9 mouse cellular contexts compared by ENCODE assay signal in the genomic region with DNA sequence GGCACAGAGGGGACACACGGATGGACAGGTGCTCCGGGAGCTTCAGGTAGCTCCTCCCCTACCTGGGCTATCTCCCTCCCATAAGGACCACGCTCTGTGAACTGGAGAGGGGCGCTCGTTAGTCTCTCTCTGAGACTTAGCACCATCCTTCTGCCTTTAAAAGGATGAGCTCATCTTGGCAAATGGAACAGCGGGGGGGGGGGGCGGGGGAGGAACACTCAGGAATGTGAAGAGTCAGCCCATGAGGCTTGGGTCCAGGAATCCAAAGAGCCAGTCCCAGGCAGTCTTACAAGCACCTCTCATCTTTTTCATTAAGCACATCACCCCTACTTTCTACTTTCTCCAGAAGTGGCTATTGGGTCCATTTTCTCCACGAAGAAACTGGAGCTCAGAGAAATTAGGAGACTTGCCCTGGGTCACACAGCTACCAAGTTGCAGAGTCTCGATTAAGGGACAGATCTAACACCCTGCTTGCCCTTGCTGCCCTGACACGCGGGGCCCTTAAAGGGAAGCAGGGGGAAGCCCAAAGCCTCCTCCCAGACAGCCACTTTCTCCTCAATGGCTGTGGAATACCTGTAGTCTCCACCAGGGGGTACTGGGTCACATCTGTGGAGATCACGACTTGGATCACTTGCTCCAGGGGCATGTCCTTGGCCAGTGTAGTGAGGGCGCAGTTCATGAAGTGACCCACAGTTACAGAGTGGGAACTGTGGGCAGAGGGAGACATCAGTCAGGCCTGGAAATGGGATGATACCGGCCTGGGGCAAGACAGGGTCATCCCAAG. TPM values are rescaled to one million over a fixed set of nuclear protein-coding genes. Genes with fewer than 3 reads are reported as not detected.
DNase-seq lines count a peak whose midpoint lies in the region; ATAC-seq and TF ChIP-seq lines count a peak whose summit lies in the region.
"Had no signal": no experiment of that assay in that cellular context is flagged by ENCODE, and none has a peak within 500 bp of the region (broad histone marks: within the 10 kb centered on the region; RNA-seq: fewer than 3 reads in every experiment).

No protein-coding gene starts in this region.

- H3K4me1 ChIP-seq in E14TG2a.4 (replicated peaks; ENCODE audit: low read depth, low read length): peaks cover 37% of the 10 kb centered on the region
- peaks cover 17% of the 10 kb centered on the region for H3K4me1 ChIP-seq in heart, embryonic 16.5 days (ENCODE audit: control insufficient read depth, insufficient read depth, low read length)
- H3K4me1 ChIP-seq in forebrain, embryonic 16.5 days (replicated peaks; ENCODE audit: control insufficient read depth, insufficient read depth, low read length): 0 out of 2 replicates have a peak, but pooled peaks cover 2% of the 10 kb centered on the region

- 27% methylated on average over 13 of the region's 14 CpGs for WGBS in heart, embryonic 16.5 days
- 44% methylated on average over 12 of the region's 14 CpGs for WGBS in forebrain, embryonic 16.5 days

- H3K9ac ChIP-seq in heart, embryonic 16.5 days (ENCODE audit: low read length): peak overlapping the region; percentile 34; the same call in 1 of the 2 replicates
- H3K9ac ChIP-seq in forebrain, embryonic 16.5 days (replicated peaks; ENCODE audit: low read depth, low read length): no peak overlapping the region

- no peak overlapping the region for H3K4me3 ChIP-seq in E14TG2a.4 (replicated peaks; ENCODE audit: low read length)
- H3K4me3 ChIP-seq in heart, embryonic 16.5 days (ENCODE audit: low read length): no peak overlapping the region
- no peak overlapping the region for H3K4me3 ChIP-seq in forebrain, embryonic 16.5 days (replicated peaks; ENCODE audit: low read length)

- peaks cover 26% of the 10 kb centered on the region for H3K27me3 ChIP-seq in E14TG2a.4 (ENCODE audit: insufficient read depth, low read length)
- peaks cover 3% of the 10 kb centered on the region; the same call in 1 of the 2 replicates for H3K27me3 ChIP-seq in heart, embryonic 16.5 days (ENCODE audit: control insufficient read depth, insufficient read depth, low read length)
- H3K27me3 ChIP-seq in forebrain, embryonic 16.5 days (replicated peaks; ENCODE audit: control insufficient read depth, insufficient read depth, low read length): no peaks in the 10 kb centered on the region

- peak overlapping the region; percentile 57 for H3K27ac ChIP-seq in heart, embryonic 16.5 days (ENCODE audit: low read length)
- no peak overlapping the region for H3K27ac ChIP-seq in forebrain, embryonic 16.5 days (ENCODE audit: low read length)
- H3K27ac ChIP-seq: macrophage had no signal

- DNase-seq in layer of hippocampus, adult 11-12 months (ENCODE audit: low spot score): peak; percentile 33
- DNase-seq in layer of hippocampus, adult 8-10 months (ENCODE audit: low spot score in 2 of 2): no peak
- peak; percentile 23 for DNase-seq in c-Kit-positive CD71-positive TER-119-positive erythroid progenitor cells, embryonic 14.5 days (ENCODE audit: low spot score)
- peak; percentile 65 for DNase-seq in lung, postnatal 14 days
- DNase-seq in thymus, postnatal 4 days: peak; percentile 70

- H3K9me3 ChIP-seq in E14TG2a.4 (ENCODE audit: low read length): no peaks in the 10 kb centered on the region
- no peaks in the 10 kb centered on the region for H3K9me3 ChIP-seq in heart, embryonic 16.5 days (replicated peaks; ENCODE audit: control insufficient read depth, low read length)
- no peaks in the 10 kb centered on the region for H3K9me3 ChIP-seq in forebrain, embryonic 16.5 days (ENCODE audit: control insufficient read depth, low read length)

- H3K36me3 ChIP-seq in E14TG2a.4 (ENCODE audit: insufficient read depth, low read length): no peaks in the 10 kb centered on the region
- no peaks in the 10 kb centered on the region for H3K36me3 ChIP-seq in heart, embryonic 16.5 days (ENCODE audit: control insufficient read depth, insufficient read depth)
- H3K36me3 ChIP-seq in forebrain, embryonic 16.5 days (ENCODE audit: control insufficient read depth, insufficient read depth): no peaks in the 10 kb centered on the region

- ATAC-seq in heart, embryonic 16.5 days (replicated peaks; ENCODE audit: extremely low read depth, insufficient read depth, low FRiP score): peak; percentile 61
- ATAC-seq in forebrain, embryonic 16.5 days: no peak

- no peak overlapping the region for H3K4me2 ChIP-seq in heart, embryonic 16.5 days (ENCODE audit: low read depth, low read length)
- H3K4me2 ChIP-seq in forebrain, embryonic 16.5 days (ENCODE audit: low read length): no peak overlapping the region

- TF ChIP-seq CTCF in E14TG2a.4 (conservative IDR thresholded peaks at IDR 0.05; ENCODE audit: low read length): peak; percentile 54

RNA-seq across cellular contexts. Expression of a gene that starts 8.2 kb away (rescaled TPM):
- total RNA-seq in layer of hippocampus, adult 8-10 months (2022): not detected
- 0.11 TPM in 1 of 2 replicates, not detected in the other for polyA plus RNA-seq in heart, embryonic 16.5 days (2015; fragmentation: Nextera tagmentation; extraction: Ambion mirVana)
- polyA plus RNA-seq in forebrain, embryonic 16.5 days (2015; fragmentation: Nextera tagmentation; extraction: Ambion mirVana): not detected in 2 replicates
- polyA plus RNA-seq: macrophage had no signal

RNA-seq across cellular contexts. Expression of a gene that starts 9.1 kb away (rescaled TPM):
- total RNA-seq in layer of hippocampus, adult 8-10 months (2022): not detected
- 0.34 and 0.49 TPM in 2 replicates for polyA plus RNA-seq in heart, embryonic 16.5 days (2015; fragmentation: Nextera tagmentation; extraction: Ambion mirVana)
- polyA plus RNA-seq in forebrain, embryonic 16.5 days (2015; fragmentation: Nextera tagmentation; extraction: Ambion mirVana): 0.10 TPM in 1 of 2 replicates, not detected in the other
- polyA plus RNA-seq: macrophage had no signal

RNA-seq across cellular contexts. Expression of a gene that starts 13.9 kb away (rescaled TPM):
- total RNA-seq in layer of hippocampus, adult 8-10 months (2022): under 1 TPM in 1 of 4 experiments, not detected in 3; 0.33 TPM
- 224 and 293 TPM in 2 replicates for polyA plus RNA-seq in heart, embryonic 16.5 days (2015; fragmentation: Nextera tagmentation; extraction: Ambion mirVana)
- polyA plus RNA-seq in forebrain, embryonic 16.5 days (2015; fragmentation: Nextera tagmentation; extraction: Ambion mirVana): not detected in 2 replicates
- polyA plus RNA-seq: macrophage had no signal

RNA-seq across cellular contexts. Expression of a gene that starts 29.2 kb away (rescaled TPM):
- 1 to 10 TPM; 3.4 to 4.9 (median 3.6) TPM for total RNA-seq in layer of hippocampus, adult 8-10 months (2022)
- not detected in 2 replicates for polyA plus RNA-seq in heart, embryonic 16.5 days (2015; fragmentation: Nextera tagmentation; extraction: Ambion mirVana)
- not detected in 2 replicates for polyA plus RNA-seq in forebrain, embryonic 16.5 days (2015; fragmentation: Nextera tagmentation; extraction: Ambion mirVana)
- polyA plus RNA-seq: macrophage had no signal

RNA-seq across cellular contexts. Expression of a gene that starts 37.7 kb away (rescaled TPM):
- total RNA-seq in layer of hippocampus, adult 8-10 months (2022): 10 to 100 TPM; 27.6 to 35.4 (median 30.4) TPM
- 22.2 and 26.1 TPM in 2 replicates for polyA plus RNA-seq in heart, embryonic 16.5 days (2015; fragmentation: Nextera tagmentation; extraction: Ambion mirVana)
- 62.0 and 64.2 TPM in 2 replicates for polyA plus RNA-seq in forebrain, embryonic 16.5 days (2015; fragmentation: Nextera tagmentation; extraction: Ambion mirVana)

Comparison
In these comparisons a context has a peak if more than half of its experiments do, and no peak if none do; other contexts are left out.
1. DNase-seq: peak in layer of hippocampus, adult 11-12 months (single experiment), c-Kit-positive CD71-positive TER-119-positive erythroid progenitor cells, embryonic 14.5 days (single experiment), lung, postnatal 14 days (single experiment) and thymus, postnatal 4 days (single experiment); none in layer of hippocampus, adult 8-10 months (0 of 2).
2. RNA of a gene that starts 13.9 kb away (polyA plus RNA-seq): 224 to 293 TPM in heart, embryonic 16.5 days; not detected in forebrain, embryonic 16.5 days; every median in the first group is over 100 times any median in the second.